Mouse (Mus musculus) neural tube, embryonic 12.5 days (tissue): ENCODE data around the gene Psmd11. TPM values are rescaled to one million over a fixed set of nuclear protein-coding genes. Genes with fewer than 3 reads are reported as not detected.

Experiments
- ATAC-seq: fragments of 200-750 bp; cut with Nextera tagmentation; 2 replicates; pipeline ENCODE4 v1.8.0; 2017; ENCODE audit warnings: low read depth, mild to moderate bottlenecking, moderate TSS enrichment, moderate library complexity; ENCODE audit not compliant: low FRiP score
- H3K27ac ChIP-seq: fragments of 300-500 bp; sonication (generic); 2 replicates; pipeline ENCODE4 v1.5.1; 2016
- H3K27me3 ChIP-seq: fragments of 300-500 bp; sonication (generic); replicated peaks from 2 replicates; pipeline ENCODE4 v1.6.1; 2016; ENCODE audit warnings: mild to moderate bottlenecking
- H3K36me3 ChIP-seq: fragments of 300-500 bp; sonication (generic); 2 replicates; pipeline ENCODE4 v1.6.1; 2016; ENCODE audit warnings: mild to moderate bottlenecking
- H3K4me1 ChIP-seq: fragments of 300-500 bp; sonication (generic); 2 replicates; pipeline ENCODE4 v1.6.1; 2016
- H3K4me2 ChIP-seq: fragments of 300-500 bp; sonication (generic); replicated peaks from 2 replicates; pipeline ENCODE4 v1.6.1; 2016; ENCODE audit warnings: mild to moderate bottlenecking
- H3K4me3 ChIP-seq: fragments of 300-500 bp; sonication (generic); 2 replicates; pipeline ENCODE4 v1.5.1; 2016
- H3K9ac ChIP-seq: fragments of 300-500 bp; sonication (generic); 2 replicates; pipeline ENCODE4 v1.6.1; 2016; ENCODE audit warnings: mild to moderate bottlenecking
- H3K9me3 ChIP-seq: fragments of 300-500 bp; sonication (generic); 2 replicates; pipeline ENCODE4 v1.6.1; 2016; ENCODE audit warnings: mild to moderate bottlenecking
- WGBS: fragments of 180-500 bp; shearing (Covaris S2); methylation state at CpG from one replicate; pipeline ENCODE4 v1.1.7; 2016; 5-methylcytosine and 5-hydroxymethylcytosine counted together
- polyA plus RNA-seq: library from polyadenylated mRNA; unstranded; fragments of >200 nt; fragmentation: Nextera tagmentation; extraction: Ambion mirVana; gene quantifications from 2 replicates; pipeline ENCODE4 v1.2.1, GENCODE M21; 2016

Psmd11 gene
- polyA plus RNA-seq, 1 experiment from 2014 or later, result 309 TPM

GRCm38 (mm10) chr11:80477341-80478199 lies 49.2 kb downstream of the Psmd11 start:
- peak; percentile 18 for ATAC-seq
- WGBS, result 13% methylated on average over 55 of the region's 55 CpGs
- Histone ChIP-seq H3K9ac (peak overlapping the region; percentile 95), H3K4me3 (peak overlapping the region; percentile 82), H3K4me1 (peaks cover 39% of the 10 kb centered on the region), H3K9me3 (no peaks in the 10 kb centered on the region), H3K36me3 (peaks cover 5% of the 10 kb centered on the region), H3K27ac (peak overlapping the region; percentile 93), H3K27me3 (peaks cover 12% of the 10 kb centered on the region; the same call in 1 of the 2 replicates), H3K4me2 (peak overlapping the region; percentile 81)

- Histone ChIP-seq H3K4me2 (peak overlapping the region; percentile 81), H3K36me3 (peaks cover 5% of the 10 kb centered on the region), H3K4me1 (peaks cover 42% of the 10 kb centered on the region), H3K9ac (peak overlapping the region; percentile 95), H3K9me3 (no peaks in the 10 kb centered on the region), H3K27me3 (peaks cover 19% of the 10 kb centered on the region; the same call in 1 of the 2 replicates), H3K4me3 (peak overlapping the region; percentile 82), H3K27ac (0 out of 2 replicates have a peak overlapping the region, but pooled peaks have one; percentile 42)
- no peak for ATAC-seq
- WGBS, result 49% methylated on average over 14 of the region's 14 CpGs
These were observed 50.4 kb downstream of the Psmd11 start for GRCm38 (mm10) chr11:80478694-80479412.

GRCm38 (mm10) chr11:80479425-80479824 lies 51.0 kb downstream of the Psmd11 start:
- 71% methylated on average over 5 of the region's 5 CpGs for WGBS
- peak overlapping the region; percentile 81 for H3K4me2 ChIP-seq
- no peak for ATAC-seq
- H3K9me3 ChIP-seq, result no peaks in the 10 kb centered on the region
- peak overlapping the region; percentile 82 for H3K4me3 ChIP-seq
- peak overlapping the region; percentile 95 for H3K9ac ChIP-seq
- H3K4me1 ChIP-seq, result peaks cover 48% of the 10 kb centered on the region
- H3K27me3 ChIP-seq, result peaks cover 19% of the 10 kb centered on the region; the same call in 1 of the 2 replicates
- no peak overlapping the region for H3K27ac ChIP-seq
- peaks cover 5% of the 10 kb centered on the region for H3K36me3 ChIP-seq

GRCm38 (mm10) chr11:80479906-80480866 lies 51.8 kb downstream of the Psmd11 start:
- Histone ChIP-seq H3K36me3 (peaks cover 5% of the 10 kb centered on the region), H3K9ac (peak overlapping the region; percentile 95), H3K4me3 (peak overlapping the region; percentile 82), H3K27ac (no peak overlapping the region), H3K4me1 (peaks cover 50% of the 10 kb centered on the region), H3K27me3 (peaks cover 14% of the 10 kb centered on the region; the same call in 1 of the 2 replicates), H3K4me2 (peak overlapping the region; percentile 81), H3K9me3 (no peaks in the 10 kb centered on the region)
- no peak for ATAC-seq
- WGBS, result 77% methylated on average over 31 of the region's 31 CpGs

GRCm38 (mm10) chr11:80481409-80482050 lies 53.1 kb downstream of the Psmd11 start:
- ATAC-seq, result no peak
- no peak overlapping the region for H3K27ac ChIP-seq

GRCm38 (mm10) chr11:80482347-80482746 lies 53.9 kb downstream of the Psmd11 start:
- Histone ChIP-seq H3K4me1 (peaks cover 43% of the 10 kb centered on the region), H3K4me3 (no peak overlapping the region), H3K9ac (no peak overlapping the region), H3K36me3 (peaks cover 5% of the 10 kb centered on the region), H3K9me3 (no peaks in the 10 kb centered on the region), H3K4me2 (peak overlapping the region; percentile 3; the same call in 1 of the 2 replicates), H3K27me3 (peaks cover 14% of the 10 kb centered on the region; the same call in 1 of the 2 replicates), H3K27ac (no peak overlapping the region)
- WGBS, result 79% methylated on average over 10 of the region's 10 CpGs
- no peak for ATAC-seq

More at GRCm38 (mm10) chr11:80481409-80482050, 53.1 kb downstream of the Psmd11 start:
- Histone ChIP-seq H3K4me1 (peaks cover 45% of the 10 kb centered on the region), H3K9me3 (no peaks in the 10 kb centered on the region), H3K27me3 (peaks cover 14% of the 10 kb centered on the region; the same call in 1 of the 2 replicates), H3K4me2 (peak overlapping the region; percentile 81), H3K9ac (peak overlapping the region; percentile 48), H3K4me3 (peak overlapping the region; percentile 24), H3K36me3 (peaks cover 5% of the 10 kb centered on the region)
- WGBS, result 85% methylated on average over 13 of the region's 13 CpGs

GRCm38 (mm10) chr11:80482921-80483320 lies 54.5 kb downstream of the Psmd11 start:
- peaks cover 44% of the 10 kb centered on the region for H3K4me1 ChIP-seq
- no peak overlapping the region for H3K27ac ChIP-seq
- ATAC-seq, result no peak
- H3K27me3 ChIP-seq, result peaks cover 14% of the 10 kb centered on the region; the same call in 1 of the 2 replicates
- 85% methylated on average over 7 of the region's 7 CpGs for WGBS
- no peaks in the 10 kb centered on the region for H3K9me3 ChIP-seq
- peak overlapping the region; percentile 3; the same call in 1 of the 2 replicates for H3K4me2 ChIP-seq
- H3K36me3 ChIP-seq, result peaks cover 5% of the 10 kb centered on the region
- 0 out of 2 replicates have a peak overlapping the region, but pooled peaks have one; percentile 13 for H3K9ac ChIP-seq
- no peak overlapping the region for H3K4me3 ChIP-seq

- Histone ChIP-seq H3K9ac (peak overlapping the region; percentile 38), H3K4me2 (peak overlapping the region; percentile 30), H3K27me3 (peaks cover 14% of the 10 kb centered on the region; the same call in 1 of the 2 replicates), H3K36me3 (peaks cover 5% of the 10 kb centered on the region), H3K4me1 (peaks cover 48% of the 10 kb centered on the region), H3K4me3 (no peak overlapping the region), H3K9me3 (no peaks in the 10 kb centered on the region), H3K27ac (peak overlapping the region; percentile 47; the same call in 1 of the 2 replicates)
- ATAC-seq, result no peak
- WGBS, result 75% methylated on average over 6 of the region's 6 CpGs
These were observed 55.2 kb downstream of the Psmd11 start for GRCm38 (mm10) chr11:80483536-80484067.

- H3K4me2 ChIP-seq, result peak overlapping the region; percentile 30
- H3K9me3 ChIP-seq, result no peaks in the 10 kb centered on the region
- H3K36me3 ChIP-seq, result peaks cover 5% of the 10 kb centered on the region
- peak overlapping the region; percentile 38; the same call in 1 of the 2 replicates for H3K9ac ChIP-seq
- peaks cover 14% of the 10 kb centered on the region; the same call in 1 of the 2 replicates for H3K27me3 ChIP-seq
- WGBS, result 32% methylated on average over 12 of the region's 12 CpGs
- no peak overlapping the region for H3K4me3 ChIP-seq
- H3K27ac ChIP-seq, result peak overlapping the region; percentile 47; the same call in 1 of the 2 replicates
- ATAC-seq, result peak; percentile 49
- peaks cover 48% of the 10 kb centered on the region for H3K4me1 ChIP-seq
These were observed 55.9 kb downstream of the Psmd11 start for GRCm38 (mm10) chr11:80484191-80484791.

- Histone ChIP-seq H3K36me3 (peaks cover 5% of the 10 kb centered on the region), H3K4me3 (no peak overlapping the region), H3K4me1 (peaks cover 48% of the 10 kb centered on the region), H3K9me3 (no peaks in the 10 kb centered on the region), H3K27ac (no peak overlapping the region), H3K27me3 (peaks cover 14% of the 10 kb centered on the region), H3K4me2 (no peak overlapping the region), H3K9ac (no peak overlapping the region)
- 83% methylated on average over 9 of the region's 9 CpGs for WGBS
- no peak for ATAC-seq
These were observed 56.7 kb downstream of the Psmd11 start for GRCm38 (mm10) chr11:80485120-80485551.
